Mouse (Mus musculus) thymus, adult 18-20 months (tissue): ENCODE measurements around the gene Clcf1.

Source experiments
- DNase-seq, 2 experiments: peaks; one replicate each; pipeline ENCODE4 v3.0.0; 2022; ENCODE audit warnings: mixed read lengths in 2 of 2

Gene Clcf1

DNA sequence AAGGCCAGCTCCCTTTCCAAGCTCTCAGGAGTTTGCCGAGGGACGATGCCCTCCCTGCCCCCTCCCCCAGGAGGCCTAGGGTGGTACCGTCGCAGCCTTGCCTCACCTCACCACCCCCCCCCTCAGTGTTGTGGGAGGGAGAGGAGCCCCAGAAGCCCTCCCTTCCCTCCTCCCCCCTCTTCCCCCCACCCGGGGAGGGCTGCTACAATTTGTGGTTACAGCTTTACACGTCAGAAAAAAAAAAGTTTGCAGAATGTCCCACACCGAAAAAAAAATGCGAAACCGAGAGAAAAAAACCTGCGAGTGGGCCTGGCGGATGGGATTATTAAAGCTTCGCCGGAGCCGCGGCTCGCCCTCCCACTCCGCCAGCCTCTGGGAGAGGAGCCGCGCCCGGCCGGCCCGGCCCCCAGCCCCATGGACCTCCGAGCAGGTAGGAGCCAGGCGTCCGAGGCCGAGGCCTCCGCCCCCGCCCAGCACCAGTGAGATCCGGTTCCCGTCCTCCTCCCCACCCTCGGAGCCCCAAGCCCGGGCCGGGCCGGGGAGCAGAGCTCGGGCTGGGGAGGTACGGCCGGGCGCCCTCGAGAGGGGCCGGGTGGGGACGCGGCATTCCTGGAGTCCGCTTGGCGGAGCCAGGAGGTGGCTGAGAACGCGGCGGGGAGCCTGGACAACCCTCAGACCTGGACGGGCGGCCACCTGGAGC is at the start of gene Clcf1, which contains the start of gene AC109138.7:
TSS of gene Clcf1 (plus strand) at position 168 of the 700 bp plus-strand sequence.
TSS of gene AC109138.7 (plus strand) at position 287 of the 700 bp plus-strand sequence.
- no peak for DNase-seq

GRCm38 (mm10) chr19:4164721-4165120 is 49.3 kb upstream of the Clcf1 start:
- DNase-seq = no peak

GRCm38 (mm10) chr19:4166678-4167476 is 47.2 kb upstream of the Clcf1 start:
- DNase-seq = no peak

DNA sequence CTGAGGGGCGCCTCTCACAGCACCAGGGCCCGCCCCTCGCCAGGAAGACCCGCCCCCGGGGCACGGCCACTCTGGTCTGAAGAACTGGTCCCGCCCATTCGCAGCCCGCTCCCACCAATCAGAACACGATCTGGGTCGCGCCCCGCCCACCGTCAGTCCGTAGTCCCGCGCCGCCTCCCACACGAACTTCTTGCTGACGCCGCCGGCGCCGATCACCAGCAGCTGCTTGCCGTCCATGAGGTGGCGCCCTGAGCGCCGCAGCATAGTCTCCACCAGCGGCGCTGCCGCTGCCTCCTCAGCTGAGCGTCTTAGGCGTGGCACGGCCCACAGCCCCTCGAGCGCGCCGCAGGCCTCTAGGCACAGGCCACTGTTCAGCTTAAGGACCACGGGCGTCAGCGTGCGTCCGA is 44.7 kb upstream of the Clcf1 start:
- DNase-seq = peak; percentile 98 to 99

- peak in 1 of 2 experiments; percentile 49 for DNase-seq
Observed at GRCm38 (mm10) chr19:4169810-4170209, 44.2 kb upstream of the Clcf1 start.

DNA sequence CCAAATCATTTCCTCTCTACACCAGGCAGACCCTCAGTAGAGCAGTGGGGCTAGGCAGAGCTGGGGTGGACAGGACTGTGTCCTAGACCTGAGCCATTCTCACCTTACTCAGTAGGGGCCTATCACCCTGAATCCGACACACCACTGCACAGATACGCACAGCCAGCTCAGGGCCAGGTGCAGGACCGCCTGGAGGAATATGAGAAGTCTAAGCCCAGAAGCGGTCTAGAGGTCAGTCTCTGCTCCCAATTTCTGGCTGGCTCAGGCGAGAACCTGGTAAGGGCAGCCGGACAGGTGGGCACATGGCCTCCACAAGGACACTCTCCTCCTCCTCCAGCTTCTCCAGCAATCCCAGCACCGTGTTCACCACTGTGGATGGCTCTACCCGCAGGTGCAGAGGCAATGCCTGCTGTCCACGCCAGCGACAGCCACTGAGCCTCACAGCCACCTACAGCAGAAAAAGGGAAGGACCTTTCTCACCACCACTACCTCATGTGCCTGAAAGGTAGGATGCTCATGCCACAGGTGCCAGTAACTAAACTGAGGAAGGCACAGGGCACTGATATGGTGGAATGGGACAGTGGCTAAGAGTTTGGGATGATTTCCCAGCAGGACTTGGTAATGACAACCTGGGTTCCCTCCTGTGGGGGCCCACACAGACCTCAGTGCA is 43.2 kb upstream of the Clcf1 start:
- no peak for DNase-seq

DNA sequence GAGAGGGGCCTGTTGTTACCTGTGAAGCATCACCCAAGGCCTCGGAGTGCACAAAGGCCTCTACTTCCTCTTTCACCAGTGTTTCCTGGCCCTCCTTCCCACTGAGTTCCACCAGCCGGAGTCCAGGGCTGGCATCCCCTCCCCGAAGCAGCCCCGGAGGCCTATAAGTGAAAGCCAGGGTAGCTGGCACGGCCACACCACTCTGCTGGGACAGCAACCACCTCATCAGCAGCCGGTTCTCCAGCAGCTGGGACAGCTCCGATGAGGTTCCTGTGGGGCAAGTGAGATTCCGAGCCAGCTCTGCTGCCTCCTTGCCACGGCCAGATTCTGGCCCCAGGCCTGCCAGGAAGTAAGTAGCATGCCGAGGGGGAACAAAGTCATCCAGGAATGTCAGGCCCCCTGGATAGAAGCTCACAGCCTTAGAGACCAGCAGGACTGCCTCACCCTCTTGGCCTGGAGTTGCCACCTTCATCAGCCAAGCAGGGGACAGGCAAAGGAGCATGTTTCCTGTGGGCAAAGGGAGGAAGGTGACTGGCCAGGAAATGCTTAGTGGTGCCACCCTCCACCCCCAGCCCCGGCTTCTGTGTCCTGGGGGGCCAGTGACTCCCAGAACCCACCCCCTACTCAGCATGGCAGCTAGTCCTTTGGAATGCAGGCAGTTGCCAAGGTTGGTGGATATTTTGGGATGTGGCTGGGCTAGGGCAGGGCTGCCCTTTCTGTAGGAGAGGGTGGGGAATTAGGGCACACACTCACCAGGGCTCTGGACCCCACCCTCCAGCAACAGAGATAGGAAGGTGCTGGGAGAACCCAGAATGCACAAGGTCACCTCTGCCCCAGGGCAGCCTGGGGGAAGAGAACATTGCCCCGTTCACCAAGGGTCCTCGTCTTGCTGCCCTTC is 42.4 kb upstream of the Clcf1 start:
- DNase-seq = no peak

DNA sequence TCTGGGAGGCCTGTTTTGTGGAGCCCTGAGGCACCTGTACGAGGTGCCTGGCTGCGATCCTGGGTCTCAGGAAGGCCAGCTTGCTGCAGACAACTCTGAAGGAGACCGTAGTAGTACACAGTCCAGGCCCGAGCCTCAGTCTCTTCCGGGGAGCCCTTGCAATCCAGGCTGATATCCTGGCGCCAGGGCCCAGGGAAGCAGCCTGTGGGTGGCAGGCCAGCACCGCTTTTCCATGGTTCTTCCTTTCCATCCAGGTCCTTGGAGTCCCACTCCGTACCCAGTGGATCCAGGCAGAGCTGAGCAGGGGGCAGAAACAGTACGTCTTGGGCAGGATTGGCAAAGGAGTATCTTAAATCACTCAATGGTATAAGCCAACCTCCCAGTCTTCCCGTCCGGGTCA is 41.1 kb upstream of the Clcf1 start:
- DNase-seq = no peak

- no peak for DNase-seq
Observed at GRCm38 (mm10) chr19:4175368-4175947, 38.6 kb upstream of the Clcf1 start, which contains the start of gene Carns1. Gene Carns1 (minus strand): TSS chr19:4175479.

GRCm38 (mm10) chr19:4180411-4180810 is 33.6 kb upstream of the Clcf1 start:
- no peak for DNase-seq

DNA sequence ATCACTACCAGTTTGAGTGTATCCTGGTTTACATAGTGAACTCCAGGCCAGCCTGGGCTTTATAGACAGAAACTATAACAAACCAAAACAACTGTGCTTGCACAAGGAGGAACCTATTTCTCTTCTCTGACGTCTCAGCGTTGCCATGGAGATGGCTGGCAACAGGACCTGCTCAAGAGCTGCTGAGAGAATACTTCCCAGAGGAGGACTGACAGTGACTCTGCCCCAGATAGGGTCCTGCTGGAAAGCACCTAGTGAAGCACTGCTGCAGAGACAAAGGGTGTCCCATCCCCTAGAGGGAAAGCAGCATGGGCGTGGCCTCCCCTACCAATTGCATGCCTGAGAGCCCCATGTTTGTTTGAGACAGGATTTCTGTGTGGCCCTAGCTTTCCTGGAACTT is 32.1 kb upstream of the Clcf1 start:
- no peak for DNase-seq

- no peak for DNase-seq
Observed at GRCm38 (mm10) chr19:4183689-4184088, 30.3 kb upstream of the Clcf1 start.

- peak; percentile 77 to 91 for DNase-seq
Observed at GRCm38 (mm10) chr19:4184976-4185975, 28.8 kb upstream of the Clcf1 start.

GRCm38 (mm10) chr19:4187303-4187702 is 26.7 kb upstream of the Clcf1 start:
- DNase-seq = no peak

GRCm38 (mm10) chr19:4189051-4189620 is 24.9 kb upstream of the Clcf1 start:
- DNase-seq = no peak

DNA sequence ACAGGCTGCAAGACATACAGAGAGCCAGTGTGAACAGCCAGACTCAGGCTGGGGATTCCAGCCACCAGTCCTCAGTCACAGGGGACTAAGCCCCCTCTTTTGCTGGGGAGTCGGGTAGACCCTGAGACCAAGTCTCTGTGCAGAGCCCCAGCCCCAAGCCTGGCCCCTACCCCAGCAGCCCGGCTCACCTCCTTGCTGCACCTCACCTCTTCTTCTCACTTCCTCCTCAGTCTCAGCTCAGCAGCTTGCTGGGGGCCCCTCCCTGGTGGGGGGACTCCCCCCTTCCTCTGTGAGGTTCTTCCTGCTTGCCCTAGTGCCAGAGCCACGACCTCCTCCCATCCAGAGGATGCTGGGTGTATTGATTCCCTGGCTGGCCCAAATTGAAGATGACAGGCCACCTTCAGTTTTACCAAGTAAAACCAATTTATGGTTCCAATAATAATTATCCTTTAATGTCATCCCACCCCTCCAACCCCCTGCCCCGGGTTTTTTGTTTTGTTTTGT is 23.2 kb upstream of the Clcf1 start, which contains the start of gene Tbc1d10c:
TSS of gene Tbc1d10c (minus strand) at position 454 of the 504 bp plus-strand sequence.
- peak; percentile 90 to 95 for DNase-seq

DNA sequence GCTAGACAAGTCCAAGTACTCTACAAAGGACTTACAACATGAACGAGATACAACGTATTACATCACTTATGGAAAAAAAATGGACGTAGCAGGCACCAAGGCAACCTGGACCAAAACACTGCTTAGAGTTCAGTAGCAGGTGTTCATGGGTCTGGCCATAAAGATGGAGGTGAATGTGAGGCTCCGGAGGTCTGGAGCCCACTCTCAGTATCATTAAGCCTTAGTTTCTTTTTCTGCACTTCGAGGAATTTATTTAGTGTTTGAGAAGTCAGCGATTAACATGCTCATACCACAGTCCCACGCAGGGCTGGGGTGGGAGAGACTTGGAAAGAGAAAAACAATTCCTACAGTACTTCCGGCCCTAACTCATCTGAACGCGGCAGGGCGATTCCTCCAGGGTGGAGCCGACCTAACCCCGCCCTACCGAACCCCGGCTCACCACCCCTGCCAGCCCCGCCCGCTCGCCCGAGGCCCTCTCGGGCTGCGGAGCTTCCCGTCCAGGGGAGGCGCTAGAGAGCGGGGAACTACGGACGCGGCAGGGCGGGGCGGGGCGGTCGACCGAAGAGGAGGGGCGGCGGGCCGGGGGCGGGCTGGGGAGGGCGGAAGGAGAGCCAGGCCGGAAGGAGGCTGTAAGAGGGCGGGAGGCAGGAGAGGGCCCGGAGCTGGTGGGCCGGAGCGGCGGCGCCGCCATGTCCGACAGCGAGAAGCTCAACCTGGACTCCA is 22.3 kb upstream of the Clcf1 start, which contains the start of gene Ppp1ca:
TSS of gene Ppp1ca (plus strand) at position 538 of the 723 bp plus-strand sequence.
- peak; percentile 90 to 91 for DNase-seq

DNA sequence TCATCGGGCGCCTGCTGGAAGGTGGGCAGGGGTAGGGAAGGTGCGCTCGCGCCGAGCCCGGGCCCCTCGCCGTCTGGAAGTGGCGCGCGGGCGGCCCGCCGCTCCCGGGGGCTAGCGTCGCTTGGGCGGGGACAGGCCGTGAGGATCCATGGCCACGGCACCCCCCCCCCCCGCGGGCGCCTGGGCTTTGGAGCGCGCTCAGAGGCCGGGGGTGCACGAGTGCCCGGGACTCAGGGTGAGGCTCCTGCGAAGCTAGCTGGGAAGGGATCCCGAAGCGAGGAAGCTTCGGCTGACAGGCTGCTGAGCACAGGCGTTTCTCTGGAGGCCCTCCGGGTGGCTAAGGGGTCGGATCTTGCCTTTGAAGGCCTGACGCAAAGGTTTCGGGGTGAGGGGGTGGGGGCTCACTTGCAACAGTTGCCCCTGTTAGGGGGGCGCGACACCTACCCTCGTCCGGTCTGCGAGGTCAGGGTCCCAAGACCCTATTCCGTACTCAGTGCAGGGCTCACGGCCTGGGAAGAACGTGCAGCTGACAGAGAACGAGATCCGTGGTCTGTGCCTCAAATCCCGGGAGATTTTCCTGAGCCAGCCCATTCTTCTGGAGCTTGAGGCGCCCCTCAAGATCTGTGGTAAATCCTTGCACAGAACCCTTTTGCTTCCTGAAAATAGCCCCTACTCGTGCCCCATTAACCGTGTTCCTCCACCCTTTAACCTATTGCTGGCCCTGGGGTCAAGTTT is 21.6 kb upstream of the Clcf1 start:
- no peak for DNase-seq
